Mouse (Mus musculus) small intestine, adult 2 months (tissue): ENCODE data around the gene Arsa.

Source experiments
- CTCF ChIP-seq: fragments of 200-500 bp; IDR thresholded peaks from 2 replicates; pipeline ENCODE4 v1.5.1; 2012; ENCODE audit warnings: low read depth, mild to moderate bottlenecking, control low read depth, inconsistent platforms, low read length, moderate library complexity, mixed read lengths; ENCODE audit not compliant: insufficient replicate concordance, insufficient read length; ENCODE audit errors: extremely low read depth
- POLR2A ChIP-seq: fragments of 200-500 bp; IDR thresholded peaks from 2 replicates; pipeline ENCODE4 v1.6.1; 2012; ENCODE audit warnings: low read depth, mild to moderate bottlenecking, control low read depth, inconsistent platforms, low read length, moderate library complexity

DNA sequence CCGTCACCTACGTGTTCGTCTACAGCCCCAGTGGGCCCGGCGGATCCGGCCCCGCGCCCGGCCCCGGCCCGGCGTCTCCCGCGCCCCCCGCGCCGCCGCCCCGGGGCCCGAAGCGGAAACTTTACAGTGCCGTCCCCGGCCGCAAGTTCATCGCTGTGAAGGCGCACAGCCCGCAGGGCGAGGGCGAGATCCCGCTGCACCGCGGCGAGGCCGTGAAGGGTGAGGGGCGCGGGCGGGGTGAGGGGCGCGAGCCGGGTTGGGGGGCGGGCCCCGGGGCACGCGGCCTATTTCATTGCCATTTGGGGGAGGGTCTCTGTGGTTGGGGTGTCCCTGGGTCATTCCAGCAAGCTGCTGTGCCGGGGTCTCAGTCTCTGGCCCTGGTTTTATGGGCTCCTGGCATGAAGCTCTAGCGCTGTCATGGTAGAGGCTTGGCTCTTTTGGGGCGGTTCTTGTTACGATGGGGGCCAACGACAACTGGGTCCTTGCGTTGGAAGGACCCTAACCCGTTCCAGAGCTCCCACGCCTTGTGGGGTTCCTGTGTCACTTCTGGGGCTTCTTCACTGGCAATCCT lies 46.9 kb upstream of the Arsa start:
- TF ChIP-seq CTCF (no peak), POLR2A (no peak)
